Mouse (Mus musculus) erythroblast, adult 5-6 weeks (primary cell): ENCODE measurements around the gene Ptger2. TPM values are rescaled to one million over a fixed set of nuclear protein-coding genes. Genes with fewer than 3 reads are reported as not detected.

Experiments used
- ATAC-seq: replicated peaks from 2 replicates; pipeline ENCODE4 v1.8.0; 2016; ENCODE audit warnings: moderate number of reproducible peaks, mild to moderate bottlenecking, moderate TSS enrichment, inconsistent platforms; ENCODE audit not compliant: poor library complexity, low FRiP score, severe bottlenecking
- total RNA-seq, 2 experiments: library from RNA; stranded (forward) in 1 of 2; stranded (reverse) in 1 of 2; fragments of 150-400 nt in 1 of 2; fragments of 200-764, 138-1000 nt in 1 of 2; gene quantifications; 2 replicates each; pipeline versions ENCODE4 v1.2.3 to v1.2.4; 2015 to 2017; ENCODE audit warnings: low replicate concordance in 2 of 2

Gene Ptger2
- total RNA-seq, 2 experiments from 2014 or later, result 0.85 to 1.7 TPM

DNA sequence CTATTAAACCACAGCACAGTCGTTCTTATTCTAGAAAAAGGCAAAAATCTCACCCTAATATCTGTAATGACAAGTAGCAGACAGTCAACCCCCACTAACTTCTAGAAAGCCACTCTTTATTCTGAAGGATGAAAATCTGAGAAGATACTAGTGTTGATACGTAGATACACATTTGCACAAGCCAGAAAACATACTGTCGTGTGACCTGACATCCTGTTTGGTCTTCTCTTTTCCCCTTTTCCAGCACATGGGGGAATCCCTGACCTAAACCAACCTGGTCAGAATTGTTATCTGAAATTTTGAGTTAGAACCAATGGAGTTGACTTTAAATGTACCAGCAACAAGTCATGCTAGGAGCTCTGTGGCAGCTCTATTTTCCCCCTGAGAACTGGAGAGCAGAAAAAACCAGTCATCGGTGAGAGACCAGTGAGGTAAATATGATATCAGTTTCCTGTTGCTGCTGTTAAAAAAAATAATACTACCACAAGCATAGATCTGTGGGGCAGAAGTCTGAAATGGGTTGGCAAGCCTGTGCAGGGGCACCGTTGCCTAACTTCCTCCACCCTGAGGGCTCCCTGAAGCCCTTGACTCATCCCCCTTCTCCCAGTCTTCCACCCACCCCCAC, 53.0 kb downstream of the Ptger2 start:
- no peak for ATAC-seq

DNA sequence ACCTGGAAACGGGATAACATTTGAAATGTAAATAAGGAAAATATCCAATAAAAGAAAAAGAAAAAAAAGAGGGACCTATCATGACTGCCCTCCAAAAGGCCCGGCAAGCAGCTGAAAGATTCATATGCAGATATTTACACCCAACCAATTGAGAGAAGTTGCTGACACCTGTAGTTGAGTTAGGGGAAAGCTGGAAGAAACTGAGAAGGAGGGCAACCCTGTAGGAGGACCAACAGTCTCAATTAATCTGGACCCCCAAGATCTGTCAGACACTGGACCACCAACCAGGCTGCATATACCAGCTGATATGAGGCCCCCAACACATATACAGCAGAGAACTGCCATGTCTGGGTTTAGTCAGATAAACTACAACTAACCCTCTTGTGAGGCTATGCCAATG, 60.1 kb downstream of the Ptger2 start:
- no peak for ATAC-seq

DNA sequence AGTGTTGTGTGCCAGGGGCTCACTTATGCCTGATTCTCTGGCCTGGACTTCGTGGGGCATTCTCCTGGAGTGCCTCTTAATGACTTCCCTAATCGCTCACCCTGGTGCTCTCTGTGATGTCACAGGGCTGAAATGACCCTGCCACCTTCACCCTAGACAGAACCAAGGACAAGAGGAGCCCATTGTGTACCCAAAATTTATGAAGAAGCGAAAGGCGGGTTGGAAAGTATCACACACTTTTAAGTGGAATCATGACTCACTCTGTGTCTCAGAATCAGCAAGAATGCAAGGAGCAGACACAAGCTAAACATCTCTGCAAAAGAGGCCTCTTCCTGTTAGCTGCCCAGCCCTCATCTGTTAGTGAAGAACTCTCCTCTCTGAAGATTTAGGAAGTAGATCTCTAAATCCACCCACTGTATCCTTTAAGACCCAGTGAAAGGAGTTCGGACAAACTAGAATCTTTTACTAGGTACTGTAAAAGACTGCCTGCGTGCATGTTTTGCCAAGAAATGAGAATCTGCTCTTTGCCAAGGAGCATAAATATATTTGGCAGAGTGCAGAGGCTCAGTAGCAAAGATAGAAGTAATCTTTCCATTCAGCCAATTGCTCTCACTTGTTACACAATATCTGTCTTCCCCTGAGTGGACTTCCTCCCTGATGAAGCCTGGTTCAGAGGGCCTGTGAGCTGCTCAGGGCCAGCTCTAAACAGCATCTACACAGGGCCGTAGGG, 61.9 kb downstream of the Ptger2 start:
- ATAC-seq, result no peak

DNA sequence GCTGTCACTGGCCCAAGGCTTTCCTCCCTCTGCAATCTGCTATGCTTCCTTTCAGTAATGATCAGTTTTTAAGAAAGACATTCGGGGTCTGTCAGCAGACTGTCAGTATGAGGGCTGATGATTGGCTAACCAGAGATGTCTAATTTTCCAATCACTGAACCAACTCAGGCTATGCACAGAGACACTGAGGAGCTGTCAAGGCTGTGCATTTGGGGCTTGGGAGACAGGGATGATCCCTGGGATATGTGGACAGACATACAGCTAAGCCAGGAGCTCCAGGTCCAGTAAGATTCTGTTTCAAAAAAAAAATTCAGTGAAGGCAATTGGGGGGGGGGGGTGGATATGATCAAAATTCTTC, 62.4 kb downstream of the Ptger2 start:
- ATAC-seq, result no peak

DNA sequence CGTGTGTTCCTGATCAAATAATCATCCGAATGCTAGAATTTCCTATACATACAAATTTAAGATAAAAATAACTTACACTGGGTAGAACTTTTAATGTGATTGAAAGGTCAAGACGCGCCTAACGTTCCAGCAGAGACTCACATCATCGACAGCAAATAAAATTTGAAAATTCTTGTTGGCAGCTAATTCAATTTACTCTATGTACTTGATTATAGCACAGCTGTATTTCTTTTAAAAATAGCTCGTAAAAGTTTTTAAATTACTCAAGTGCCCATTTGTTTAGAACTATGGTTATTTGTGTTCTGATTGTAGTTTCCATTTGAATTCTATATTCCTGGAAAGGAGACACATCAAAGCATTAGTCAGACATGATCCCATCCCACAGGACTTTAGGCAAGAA, 63.1 kb downstream of the Ptger2 start:
- ATAC-seq, result no peak

Other genes with a start within 250 kb of the Ptger2 start
- gene Gm8267, start 237.9 kb upstream of the Ptger2 start, total RNA-seq (2015; ENCODE audit: low replicate concordance), result not detected in 2 replicates
- gene Gm8267, start 237.9 kb upstream of the Ptger2 start, total RNA-seq (2017; ENCODE audit: low replicate concordance), result not detected in 2 replicates
- not detected in 2 replicates for gene Ptgdr, start 128.8 kb upstream of the Ptger2 start, total RNA-seq (2015; ENCODE audit: low replicate concordance)
- not detected in 2 replicates for gene Ptgdr, start 128.8 kb upstream of the Ptger2 start, total RNA-seq (2017; ENCODE audit: low replicate concordance)
- gene Gpr137c, start 231.5 kb downstream of the Ptger2 start, total RNA-seq (2015; ENCODE audit: low replicate concordance), result 2.3 and 8.6 TPM in 2 replicates
- gene Gpr137c, start 231.5 kb downstream of the Ptger2 start, total RNA-seq (2017; ENCODE audit: low replicate concordance), result 0.70 and 1.3 TPM in 2 replicates
- 1.9 and 3.8 TPM in 2 replicates for gene Txndc16, start 232.1 kb downstream of the Ptger2 start, total RNA-seq (2015; ENCODE audit: low replicate concordance)
- gene Txndc16, start 232.1 kb downstream of the Ptger2 start, total RNA-seq (2017; ENCODE audit: low replicate concordance), result 4.0 and 4.3 TPM in 2 replicates